Mouse (Mus musculus): ENCODE data around the gene Ror2.
A peak's percentile ranks its signal among the peaks of the same experiment; 100 is the strongest.

The Ror2 gene

GRCm38 (mm10) chr13:53195951-53196677 lies 89.8 kb downstream of the Ror2 start:
- no peak for DNase-seq (ENCODE audit: low read depth, low spot score)

- no peak for DNase-seq (ENCODE audit: low read depth, low spot score)
Measured at GRCm38 (mm10) chr13:53194306-53194705, 91.6 kb downstream of the Ror2 start.

GRCm38 (mm10) chr13:53193713-53194112 lies 92.2 kb downstream of the Ror2 start:
- no peak for DNase-seq (ENCODE audit: low read depth, low spot score)

GRCm38 (mm10) chr13:53192286-53192685 lies 93.6 kb downstream of the Ror2 start:
- no peak for DNase-seq (ENCODE audit: low read depth, low spot score)

- DNase-seq (ENCODE audit: low read depth, low spot score): no peak
Measured at GRCm38 (mm10) chr13:53191657-53192056, 94.3 kb downstream of the Ror2 start.

- DNase-seq (ENCODE audit: low read depth, low spot score): no peak
Measured at GRCm38 (mm10) chr13:53188935-53189334, 97.0 kb downstream of the Ror2 start.

- no peak for DNase-seq (ENCODE audit: low read depth, low spot score)
Measured at GRCm38 (mm10) chr13:53184858-53185257, 101.1 kb downstream of the Ror2 start.

- DNase-seq (ENCODE audit: low read depth, low spot score): no peak
Measured at GRCm38 (mm10) chr13:53184149-53184548, 101.8 kb downstream of the Ror2 start.

GRCm38 (mm10) chr13:53183161-53183577 lies 102.8 kb downstream of the Ror2 start:
- no peak for DNase-seq (ENCODE audit: low read depth, low spot score)

GRCm38 (mm10) chr13:53178594-53178993 lies 107.3 kb downstream of the Ror2 start:
- DNase-seq (ENCODE audit: low read depth, low spot score): no peak

- no peak for DNase-seq (ENCODE audit: low read depth, low spot score)
Measured at GRCm38 (mm10) chr13:53178171-53178570, 107.8 kb downstream of the Ror2 start.

GRCm38 (mm10) chr13:53177424-53177718 lies 108.6 kb downstream of the Ror2 start:
- DNase-seq (ENCODE audit: low read depth, low spot score): no peak

- DNase-seq (ENCODE audit: low read depth, low spot score): no peak
Measured at GRCm38 (mm10) chr13:53176695-53177423, 109.1 kb downstream of the Ror2 start.

- DNase-seq (ENCODE audit: low read depth, low spot score): no peak
Measured at GRCm38 (mm10) chr13:53175041-53175440, 110.9 kb downstream of the Ror2 start.

- no peak for DNase-seq (ENCODE audit: low read depth, low spot score)
Measured at GRCm38 (mm10) chr13:53163671-53164070, 122.3 kb downstream of the Ror2 start.

- no peak for DNase-seq (ENCODE audit: low read depth, low spot score)
Measured at GRCm38 (mm10) chr13:53163060-53163459, 122.9 kb downstream of the Ror2 start.

GRCm38 (mm10) chr13:53159501-53159900 lies 126.4 kb downstream of the Ror2 start:
- DNase-seq (ENCODE audit: low read depth, low spot score): no peak

GRCm38 (mm10) chr13:53158405-53159005 lies 127.4 kb downstream of the Ror2 start:
- no peak for DNase-seq (ENCODE audit: low read depth, low spot score)

- no peak for DNase-seq (ENCODE audit: low read depth, low spot score)
Measured at GRCm38 (mm10) chr13:53156911-53157310, 129.0 kb downstream of the Ror2 start.

- DNase-seq (ENCODE audit: low read depth, low spot score): no peak
Measured at GRCm38 (mm10) chr13:53156282-53156681, 129.6 kb downstream of the Ror2 start.

GRCm38 (mm10) chr13:53145511-53145910 lies 140.4 kb downstream of the Ror2 start:
- no peak for DNase-seq (ENCODE audit: low read depth, low spot score)

- no peak for DNase-seq (ENCODE audit: low read depth, low spot score)
Measured at GRCm38 (mm10) chr13:53143076-53143475, 142.8 kb downstream of the Ror2 start.

GRCm38 (mm10) chr13:53142268-53142667 lies 143.7 kb downstream of the Ror2 start:
- DNase-seq (ENCODE audit: low read depth, low spot score): peak; percentile 13

Measured in skeletal muscle tissue, adult 2 months (tissue).